Mouse (Mus musculus) hindbrain, postnatal 0 days (tissue): ENCODE data around the gene Fbxw7. TPM values are rescaled to one million over a fixed set of nuclear protein-coding genes. Genes with fewer than 3 reads are reported as not detected.

Experiments used
- ATAC-seq: fragments of 200-750 bp; cut with Nextera tagmentation; 2 replicates; pipeline ENCODE4 v1.8.0; 2017; ENCODE audit warnings: mild to moderate bottlenecking, moderate TSS enrichment, moderate library complexity
- DNase-seq: peaks from one replicate; pipeline ENCODE4 v3.0.0-alpha.2; 2015; ENCODE audit warnings: low spot score
- H3K27ac ChIP-seq: fragments of 300-500 bp; sonication (generic); 2 replicates; pipeline ENCODE4 v1.5.1; 2014; ENCODE audit warnings: mild to moderate bottlenecking
- H3K27me3 ChIP-seq: fragments of 300-500 bp; sonication (generic); 2 replicates; pipeline ENCODE4 v1.6.1; 2014; ENCODE audit warnings: low read length, mixed read lengths; ENCODE audit not compliant: insufficient read depth
- H3K36me3 ChIP-seq: fragments of 300-500 bp; sonication (generic); 2 replicates; pipeline ENCODE4 v1.6.1; 2014; ENCODE audit warnings: low read length, mixed read lengths; ENCODE audit not compliant: insufficient read depth
- H3K4me1 ChIP-seq: fragments of 300-500 bp; sonication (generic); 2 replicates; pipeline ENCODE4 v1.6.1; 2014; ENCODE audit warnings: antibody characterized with exemption, low read length, mixed read lengths; ENCODE audit not compliant: insufficient read depth
- H3K4me2 ChIP-seq: fragments of 300-500 bp; sonication (generic); 2 replicates; pipeline ENCODE4 v1.6.1; 2014; ENCODE audit warnings: low read depth, mild to moderate bottlenecking, low read length, moderate library complexity, mixed read lengths
- H3K4me3 ChIP-seq: fragments of 300-500 bp; sonication (generic); 2 replicates; pipeline ENCODE4 v1.5.1; 2014; ENCODE audit warnings: low read length
- H3K9ac ChIP-seq: fragments of 300-500 bp; sonication (generic); replicated peaks from 2 replicates; pipeline ENCODE4 v1.6.1; 2014; ENCODE audit warnings: mild to moderate bottlenecking, low read length, moderate library complexity, mixed read lengths
- H3K9me3 ChIP-seq: fragments of 300-500 bp; sonication (generic); 2 replicates; pipeline ENCODE4 v1.6.1; 2016; ENCODE audit warnings: low read length, mixed read lengths
- CTCF ChIP-seq: IDR thresholded peaks from 2 replicates; pipeline ENCODE4 v1.5.1; 2016; ENCODE audit warnings: antibody characterized with exemption, control low read depth, low read depth
- WGBS: fragments of 180-500 bp; shearing (Covaris S2); extraction: QIAGEN DNeasy Blood & Tissue Kit; methylation state at CpG from one replicate; pipeline ENCODE4 v1.1.7; 2014; 5-methylcytosine and 5-hydroxymethylcytosine counted together
- polyA plus RNA-seq: library from polyadenylated mRNA; unstranded; fragments of >200 nt; fragmentation: Nextera tagmentation; extraction: Ambion mirVana; gene quantifications from 2 replicates; pipeline ENCODE4 v1.2.1, GENCODE M21; 2015
- total RNA-seq: library from RNA; depleted of rRNA; stranded (reverse); fragments of >200 nt; gene quantifications from 2 replicates; pipeline ENCODE4 v1.2.3, GENCODE M21; 2014

The Fbxw7 gene
- total and polyA plus RNA-seq, 2 experiments from 2014 or later = 40.1 to 40.7 TPM

- H3K9me3 ChIP-seq = no peaks in the 10 kb centered on the region
- no peak overlapping the region for H3K9ac ChIP-seq
- H3K4me2 ChIP-seq = no peak overlapping the region
- H3K4me3 ChIP-seq = no peak overlapping the region
- H3K27me3 ChIP-seq = no peaks in the 10 kb centered on the region
- DNase-seq (no peak), ATAC-seq (no peak)
- peaks cover 4% of the 10 kb centered on the region; the same call in 1 of the 2 replicates for H3K4me1 ChIP-seq
- TF ChIP-seq CTCF = no peak
- H3K27ac ChIP-seq = no peak overlapping the region
- H3K36me3 ChIP-seq = no peaks in the 10 kb centered on the region
Observed at GRCm38 (mm10) chr3:84810803-84811202, 4.3 kb upstream of the Fbxw7 start.

GRCm38 (mm10) chr3:84813436-84814156, 1.5 kb upstream of the Fbxw7 start:
- ATAC-seq (no peak; the same call in 1 of the 2 replicates), DNase-seq (no peak)
- Histone ChIP-seq H3K9ac (peak overlapping the region; percentile 88), H3K9me3 (no peaks in the 10 kb centered on the region), H3K4me1 (peaks cover 4% of the 10 kb centered on the region; the same call in 1 of the 2 replicates), H3K4me2 (peak overlapping the region; percentile 95), H3K4me3 (peak overlapping the region; percentile 99), H3K36me3 (no peaks in the 10 kb centered on the region), H3K27ac (peak overlapping the region; percentile 95), H3K27me3 (no peaks in the 10 kb centered on the region)
- under 1% methylated on average over 28 of the region's 29 CpGs for WGBS
- TF ChIP-seq CTCF = no peak

- peak; percentile 100 for DNase-seq
- ATAC-seq = peak; percentile 100
- Histone ChIP-seq H3K27ac (peak overlapping the region; percentile 95), H3K4me1 (peaks cover 4% of the 10 kb centered on the region; the same call in 1 of the 2 replicates), H3K9me3 (no peaks in the 10 kb centered on the region), H3K27me3 (no peaks in the 10 kb centered on the region), H3K9ac (peak overlapping the region; percentile 88), H3K4me3 (peak overlapping the region; percentile 99), H3K4me2 (peak overlapping the region; percentile 100), H3K36me3 (no peaks in the 10 kb centered on the region)
- TF ChIP-seq CTCF = no peak
- WGBS = 0% methylated on average over 35 of the region's 60 CpGs
Observed at GRCm38 (mm10) chr3:84814157-84814761, 809 bp upstream of the Fbxw7 start.

GRCm38 (mm10) chr3:84815461-84815860, 393 bp downstream of the Fbxw7 start:
- H3K9me3 ChIP-seq = no peaks in the 10 kb centered on the region
- TF ChIP-seq CTCF = no peak
- peak; percentile 57 for DNase-seq
- under 1% methylated on average over 28 of the region's 29 CpGs for WGBS
- peaks cover 4% of the 10 kb centered on the region; the same call in 1 of the 2 replicates for H3K4me1 ChIP-seq
- H3K27ac ChIP-seq = peak overlapping the region; percentile 95
- no peak for ATAC-seq
- H3K9ac ChIP-seq = peak overlapping the region; percentile 88
- peak overlapping the region; percentile 100 for H3K4me2 ChIP-seq
- H3K4me3 ChIP-seq = peak overlapping the region; percentile 99
- no peaks in the 10 kb centered on the region for H3K27me3 ChIP-seq
- no peaks in the 10 kb centered on the region for H3K36me3 ChIP-seq

GRCm38 (mm10) chr3:84816951-84817350, 1.9 kb downstream of the Fbxw7 start:
- DNase-seq = no peak
- Histone ChIP-seq H3K27me3 (no peaks in the 10 kb centered on the region), H3K36me3 (no peaks in the 10 kb centered on the region), H3K27ac (no peak overlapping the region), H3K4me1 (peaks cover 4% of the 10 kb centered on the region; the same call in 1 of the 2 replicates), H3K9ac (no peak overlapping the region), H3K4me2 (0 out of 2 replicates have a peak overlapping the region, but pooled peaks have one; percentile 13), H3K9me3 (no peaks in the 10 kb centered on the region), H3K4me3 (no peak overlapping the region)
- 67% methylated on average over 1 of the region's 1 CpGs for WGBS
- TF ChIP-seq CTCF = no peak
- ATAC-seq = no peak

GRCm38 (mm10) chr3:84820654-84821201, 5.7 kb downstream of the Fbxw7 start:
- DNase-seq = no peak
- ATAC-seq = no peak
- H3K4me1 ChIP-seq = peaks cover 1% of the 10 kb centered on the region; the same call in 1 of the 2 replicates
- no peak overlapping the region for H3K4me2 ChIP-seq
- H3K27ac ChIP-seq = no peak overlapping the region
- H3K4me3 ChIP-seq = no peak overlapping the region
- H3K36me3 ChIP-seq = no peaks in the 10 kb centered on the region
- WGBS = 43% methylated on average over 2 of the region's 2 CpGs
- no peaks in the 10 kb centered on the region for H3K9me3 ChIP-seq
- H3K27me3 ChIP-seq = no peaks in the 10 kb centered on the region
- no peak for TF ChIP-seq CTCF
- no peak overlapping the region for H3K9ac ChIP-seq
